Mouse (Mus musculus): ENCODE results near the gene Rpp14. TPM values are rescaled to one million over a fixed set of nuclear protein-coding genes. Genes with fewer than 3 reads are reported as not detected.
A peak's percentile ranks its signal among the peaks of the same experiment; 100 is the strongest.
"Not testable (repeated sequence)": the region's sequence is repeated elsewhere in the genome, so short reads cannot be mapped to it uniquely, and the experiment has no call there.

Gene Rpp14
- polyA plus RNA-seq, 1 experiment: 24.3 TPM

DNA sequence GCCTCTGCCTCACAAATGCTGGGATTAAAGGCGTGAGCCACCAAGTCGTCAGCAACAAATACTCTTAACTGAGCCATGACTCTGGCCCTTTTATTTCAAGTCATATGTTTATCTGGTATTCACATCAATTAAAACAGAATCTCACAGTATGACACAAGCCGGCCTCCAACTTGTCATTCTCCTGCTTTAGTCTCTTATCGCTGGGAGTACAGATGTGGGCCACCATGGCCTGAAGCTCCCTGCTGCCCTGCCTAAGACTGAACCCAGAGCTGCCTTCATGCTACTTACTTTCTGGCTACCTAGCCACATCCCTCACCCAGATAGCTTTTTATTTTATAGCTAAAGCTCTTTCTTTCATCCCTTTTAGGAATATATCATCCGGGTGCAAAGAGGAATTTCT is 39.3 kb downstream of the Rpp14 start:
- TF ChIP-seq POLR2A (IDR thresholded peaks at IDR 0.05; ENCODE audit: borderline replicate concordance, extremely low read depth, insufficient read depth, insufficient read length, poor library complexity, severe bottlenecking) (no peak), CTCF (IDR thresholded peaks at IDR 0.05; ENCODE audit: borderline replicate concordance, extremely low read depth, insufficient read depth, insufficient read length) (no peak)
- DNase-seq (ENCODE audit: low read depth): no peak

DNA sequence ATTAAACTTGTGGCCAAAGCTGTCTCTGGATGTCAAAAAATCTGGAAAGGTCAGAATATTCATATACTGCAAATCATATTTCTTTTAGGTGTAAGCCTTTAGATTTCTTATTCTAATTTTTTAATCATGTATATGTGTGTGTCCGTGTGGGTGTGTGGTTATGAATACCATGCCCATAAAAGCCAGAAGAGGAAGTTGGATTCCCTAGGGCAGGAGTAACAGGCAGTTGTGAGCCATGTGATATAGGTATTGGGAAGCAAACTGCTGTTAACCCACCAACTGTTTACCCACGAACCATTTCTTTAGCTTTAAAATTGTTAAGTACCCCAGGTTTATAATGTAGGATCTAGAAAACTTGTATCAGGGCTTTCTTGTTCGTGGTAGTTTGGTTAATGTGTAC is 39.7 kb downstream of the Rpp14 start:
- no peak for TF ChIP-seq POLR2A (IDR thresholded peaks at IDR 0.05; ENCODE audit: borderline replicate concordance, extremely low read depth, insufficient read depth, insufficient read length, poor library complexity, severe bottlenecking)
- TF ChIP-seq CTCF (IDR thresholded peaks at IDR 0.05; ENCODE audit: borderline replicate concordance, extremely low read depth, insufficient read depth, insufficient read length): no peak
- no peak for DNase-seq (ENCODE audit: low read depth)

DNA sequence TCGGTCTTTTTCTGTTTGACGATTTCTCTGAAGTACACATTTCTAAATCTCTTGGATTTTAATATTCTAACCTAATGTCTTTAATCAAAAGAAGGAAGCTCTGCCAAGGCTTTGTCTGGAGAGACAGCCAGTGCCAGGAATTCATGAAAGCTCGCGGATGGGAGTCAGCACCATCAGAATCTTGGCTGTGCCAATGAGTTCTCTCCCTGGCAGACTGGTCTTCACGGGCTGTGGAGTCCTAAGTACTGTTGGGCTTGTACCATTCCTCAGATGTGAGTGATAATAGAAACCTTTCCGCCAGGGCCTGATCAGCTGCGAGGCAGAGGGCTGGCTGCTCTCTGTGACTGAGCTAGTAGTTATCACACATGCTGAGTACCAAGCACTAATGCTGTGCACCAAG is 43.0 kb downstream of the Rpp14 start:
- TF ChIP-seq CTCF (IDR thresholded peaks at IDR 0.05; ENCODE audit: borderline replicate concordance, extremely low read depth, insufficient read depth, insufficient read length) (no peak), POLR2A (IDR thresholded peaks at IDR 0.05; ENCODE audit: borderline replicate concordance, extremely low read depth, insufficient read depth, insufficient read length, poor library complexity, severe bottlenecking) (no peak)
- peak; percentile 23 for DNase-seq (ENCODE audit: low read depth)

DNA sequence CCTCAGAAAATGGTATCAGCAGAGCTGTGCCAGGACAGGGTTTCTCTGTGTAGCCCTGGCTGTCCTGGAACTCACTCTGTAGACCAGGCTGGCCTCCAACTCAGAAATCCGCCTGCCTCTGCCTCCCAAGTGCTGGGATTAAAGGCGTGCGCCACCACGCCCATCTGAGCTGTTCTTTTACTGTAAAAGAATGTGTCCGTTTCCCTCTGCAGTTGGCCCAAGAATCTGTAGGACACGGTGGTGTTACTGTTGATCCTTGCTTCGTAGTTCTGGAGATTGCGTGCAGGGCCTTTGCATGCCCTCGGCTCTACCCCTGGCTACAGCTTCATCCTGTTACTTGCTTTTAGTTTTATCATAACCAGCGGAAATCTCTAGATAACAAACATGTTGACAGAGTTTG is 43.4 kb downstream of the Rpp14 start:
- not testable (repeated sequence) for DNase-seq (ENCODE audit: low read depth)

DNA sequence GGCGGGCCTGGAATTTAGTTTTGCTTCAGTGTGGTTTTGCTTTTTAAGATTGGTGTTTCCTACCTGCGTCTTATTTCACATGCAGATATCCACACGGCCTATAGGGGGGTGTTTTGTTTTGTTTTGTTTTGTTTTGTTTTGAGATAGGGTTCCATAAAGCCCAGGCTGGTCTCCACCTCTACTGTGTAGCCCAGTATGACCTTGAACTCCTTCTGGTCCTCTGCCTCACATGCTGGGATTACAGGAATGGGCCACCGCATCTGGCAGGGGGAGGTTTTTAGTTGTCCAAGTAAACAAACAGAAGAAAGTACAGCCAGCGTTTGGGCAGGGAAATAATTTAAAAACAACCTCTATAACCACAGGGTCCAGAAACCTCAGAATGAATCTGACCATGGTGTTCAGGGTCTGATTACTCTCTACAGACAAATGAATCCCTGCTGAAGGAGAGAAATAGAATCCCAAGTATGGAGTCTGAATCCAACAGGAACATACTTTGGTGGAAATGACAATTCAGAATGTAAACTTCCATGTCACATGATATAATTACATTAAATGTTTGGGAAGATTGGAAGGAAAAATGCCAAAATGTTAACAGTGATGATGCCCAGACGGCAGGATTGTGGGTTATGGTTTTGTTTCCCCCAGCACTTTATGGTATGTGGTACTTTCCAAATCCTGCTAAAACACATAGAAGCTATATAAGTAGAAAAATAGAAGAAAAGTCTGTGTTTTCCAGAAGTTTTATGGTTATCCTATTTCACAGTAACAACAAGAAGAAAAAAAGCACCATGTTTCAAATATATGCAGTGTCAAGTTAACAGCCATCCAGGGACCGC is 44.1 kb downstream of the Rpp14 start:
- TF ChIP-seq CTCF (IDR thresholded peaks at IDR 0.05; ENCODE audit: borderline replicate concordance, extremely low read depth, insufficient read depth, insufficient read length): no peak
- TF ChIP-seq POLR2A (IDR thresholded peaks at IDR 0.05; ENCODE audit: borderline replicate concordance, extremely low read depth, insufficient read depth, insufficient read length, poor library complexity, severe bottlenecking): no peak
- no peak for DNase-seq (ENCODE audit: low read depth)

GRCm38 (mm10) chr14:8127971-8128370 is 47.8 kb downstream of the Rpp14 start:
- DNase-seq (ENCODE audit: low read depth): no peak
- TF ChIP-seq CTCF (IDR thresholded peaks at IDR 0.05; ENCODE audit: borderline replicate concordance, extremely low read depth, insufficient read depth, insufficient read length): no peak
- TF ChIP-seq POLR2A (IDR thresholded peaks at IDR 0.05; ENCODE audit: borderline replicate concordance, extremely low read depth, insufficient read depth, insufficient read length, poor library complexity, severe bottlenecking): no peak

GRCm38 (mm10) chr14:8132789-8133188 is 52.6 kb downstream of the Rpp14 start:
- no peak for DNase-seq (ENCODE audit: low read depth)
- no peak for TF ChIP-seq CTCF (IDR thresholded peaks at IDR 0.05; ENCODE audit: borderline replicate concordance, extremely low read depth, insufficient read depth, insufficient read length)
- no peak for TF ChIP-seq POLR2A (IDR thresholded peaks at IDR 0.05; ENCODE audit: borderline replicate concordance, extremely low read depth, insufficient read depth, insufficient read length, poor library complexity, severe bottlenecking)

- TF ChIP-seq CTCF (IDR thresholded peaks at IDR 0.05; ENCODE audit: borderline replicate concordance, extremely low read depth, insufficient read depth, insufficient read length) (no peak), POLR2A (IDR thresholded peaks at IDR 0.05; ENCODE audit: borderline replicate concordance, extremely low read depth, insufficient read depth, insufficient read length, poor library complexity, severe bottlenecking) (no peak)
- no peak for DNase-seq (ENCODE audit: low read depth)
Measured at GRCm38 (mm10) chr14:8134234-8134633, 54.1 kb downstream of the Rpp14 start.

DNA sequence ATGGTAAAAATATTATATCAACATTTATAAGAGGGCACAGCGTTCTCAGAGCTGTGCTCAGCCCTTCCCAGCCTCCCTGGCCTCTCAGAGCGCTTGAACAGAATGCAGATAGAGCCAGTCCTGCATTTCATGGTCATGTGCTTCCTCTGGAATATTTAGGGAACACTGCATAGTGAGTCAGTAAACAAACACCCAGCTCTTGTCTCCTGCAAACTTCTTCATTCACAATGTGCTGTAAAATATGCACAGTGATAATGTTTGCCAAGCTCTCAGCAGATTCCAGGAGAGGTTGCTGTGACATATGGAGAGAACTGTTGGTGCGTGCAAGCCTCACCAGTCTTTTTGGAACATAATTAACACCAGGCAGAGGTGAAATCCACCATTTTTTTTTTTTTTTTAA is 55.0 kb downstream of the Rpp14 start:
- TF ChIP-seq CTCF (IDR thresholded peaks at IDR 0.05; ENCODE audit: borderline replicate concordance, extremely low read depth, insufficient read depth, insufficient read length) (no peak), POLR2A (IDR thresholded peaks at IDR 0.05; ENCODE audit: borderline replicate concordance, extremely low read depth, insufficient read depth, insufficient read length, poor library complexity, severe bottlenecking) (no peak)
- peak; percentile 81 for DNase-seq (ENCODE audit: low read depth)

GRCm38 (mm10) chr14:8139724-8140710 is 59.9 kb downstream of the Rpp14 start:
- peak; percentile 78 for DNase-seq (ENCODE audit: low read depth)
- TF ChIP-seq CTCF (IDR thresholded peaks at IDR 0.05; ENCODE audit: borderline replicate concordance, extremely low read depth, insufficient read depth, insufficient read length) (no peak), POLR2A (IDR thresholded peaks at IDR 0.05; ENCODE audit: borderline replicate concordance, extremely low read depth, insufficient read depth, insufficient read length, poor library complexity, severe bottlenecking) (no peak)

DNA sequence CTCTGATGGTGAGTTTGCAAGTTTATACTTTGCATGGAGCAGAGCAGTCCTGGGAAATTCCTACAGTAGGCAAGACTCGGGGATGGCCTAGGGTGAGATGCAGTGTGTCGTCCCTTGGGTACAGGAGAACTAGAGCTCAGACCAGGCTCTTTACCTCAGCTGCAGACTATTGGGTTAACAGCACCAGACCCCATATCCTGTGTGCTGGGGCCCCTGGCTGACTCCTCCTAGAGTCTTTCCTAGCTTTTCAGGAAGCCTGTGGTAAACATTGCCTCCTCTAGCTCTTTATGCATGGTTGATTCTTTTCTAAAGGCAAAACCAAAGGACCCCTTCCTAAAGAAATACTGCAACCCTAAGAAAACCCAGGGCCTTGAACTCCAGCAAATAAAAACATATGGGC is 61.0 kb downstream of the Rpp14 start:
- TF ChIP-seq CTCF (IDR thresholded peaks at IDR 0.05; ENCODE audit: borderline replicate concordance, extremely low read depth, insufficient read depth, insufficient read length): no peak
- no peak for TF ChIP-seq POLR2A (IDR thresholded peaks at IDR 0.05; ENCODE audit: borderline replicate concordance, extremely low read depth, insufficient read depth, insufficient read length, poor library complexity, severe bottlenecking)
- DNase-seq (ENCODE audit: low read depth): no peak

Other genes starting within 250 kb of the Rpp14 start
- 0.11 and 0.14 TPM in 2 replicates for gene Gm45521, start 123.1 kb upstream of the Rpp14 start, polyA plus RNA-seq (2012; rRNA removed)
- 0.05 and 0.07 TPM in 2 replicates for gene Dnase1l3, start 85.8 kb upstream of the Rpp14 start, polyA plus RNA-seq (2012; rRNA removed)
- 15.2 and 17.3 TPM in 2 replicates for gene Abhd6, start 77.5 kb upstream of the Rpp14 start, polyA plus RNA-seq (2012; rRNA removed)
- 55.5 and 62.4 TPM in 2 replicates for gene Pxk, start 17.8 kb downstream of the Rpp14 start, polyA plus RNA-seq (2012; rRNA removed)
- gene Pdhb, start 92.7 kb downstream of the Rpp14 start, polyA plus RNA-seq (2012; rRNA removed): 158 and 181 TPM in 2 replicates
- gene Kctd6, start 133.8 kb downstream of the Rpp14 start, polyA plus RNA-seq (2012; rRNA removed): 15.0 and 16.9 TPM in 2 replicates
- not detected in 2 replicates for gene Acox2, start 179.0 kb downstream of the Rpp14 start, polyA plus RNA-seq (2012; rRNA removed)
- gene Fam107a, start 237.7 kb downstream of the Rpp14 start, polyA plus RNA-seq (2012; rRNA removed): 0.57 and 0.72 TPM in 2 replicates